Mouse (Mus musculus): ENCODE measurements around the gene Tgfbr3. TPM values are rescaled to one million over a fixed set of nuclear protein-coding genes. Genes with fewer than 3 reads are reported as not detected.

The Tgfbr3 gene
- total RNA-seq, 2 experiments from 2014 or later = 17.1 to 18.3 TPM

GRCm38 (mm10) chr5:107126561-107126960 is 162.9 kb downstream of the Tgfbr3 start:
- intact Hi-C loops (cut with DNase I) = no loop called here

GRCm38 (mm10) chr5:107125131-107125530 is 164.3 kb downstream of the Tgfbr3 start:
- intact Hi-C loops (cut with DNase I) = no loop called here
- DNase-seq = no peak

More at GRCm38 (mm10) chr5:107126561-107126960, 162.9 kb downstream of the Tgfbr3 start:
- DNase-seq = no peak

GRCm38 (mm10) chr5:107124531-107124930 is 164.9 kb downstream of the Tgfbr3 start:
- no peak for DNase-seq
- intact Hi-C loops (cut with DNase I) = no loop called here

GRCm38 (mm10) chr5:107122622-107123021 is 166.8 kb downstream of the Tgfbr3 start:
- intact Hi-C loops (cut with DNase I) = no loop called here

GRCm38 (mm10) chr5:107121086-107121485 is 168.3 kb downstream of the Tgfbr3 start:
- DNase-seq = no peak
- intact Hi-C loops (cut with DNase I) = no loop called here

More at GRCm38 (mm10) chr5:107122622-107123021, 166.8 kb downstream of the Tgfbr3 start:
- DNase-seq = no peak

DNA sequence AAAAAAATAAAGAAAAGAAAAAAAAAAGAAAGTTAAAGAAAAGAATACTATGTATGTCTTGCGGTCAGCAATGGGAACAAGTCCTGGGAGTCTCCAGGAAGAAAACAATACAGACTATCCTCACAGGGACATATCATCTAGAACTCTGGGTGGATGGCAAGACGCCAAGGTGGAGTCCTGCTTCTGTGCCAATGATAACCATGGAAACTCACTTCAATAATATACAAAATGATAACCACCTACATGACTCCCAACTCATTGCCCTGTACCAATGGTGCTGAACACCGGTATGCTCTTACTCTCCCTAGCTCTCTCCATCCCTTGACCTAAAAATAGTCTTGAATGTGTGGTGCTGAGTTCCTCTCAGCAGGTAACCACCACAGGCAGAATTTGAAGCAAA is 168.8 kb downstream of the Tgfbr3 start:
- intact Hi-C loops (cut with DNase I) = no loop called here
- DNase-seq = no peak

DNA sequence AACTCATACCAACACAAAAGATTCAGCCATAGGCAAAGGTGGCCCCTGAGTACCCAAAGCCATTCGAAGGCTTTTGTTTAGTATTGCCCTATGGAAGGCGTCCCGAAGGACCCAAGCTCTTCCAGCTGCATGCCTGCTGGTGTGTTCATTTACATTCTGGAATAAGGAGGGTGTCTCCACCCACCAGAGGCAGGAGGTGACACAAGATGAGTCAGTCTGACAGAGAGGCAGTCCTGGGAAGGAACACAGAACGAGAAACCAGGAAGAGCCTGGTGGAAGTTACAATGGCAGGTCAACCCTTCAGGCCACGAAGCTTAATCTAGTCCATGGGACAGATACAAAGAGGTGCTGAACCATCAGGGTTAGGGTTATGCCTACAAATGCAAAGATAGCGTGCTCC is 169.5 kb downstream of the Tgfbr3 start:
- intact Hi-C loops (cut with DNase I) = no loop called here
- DNase-seq = no peak

DNA sequence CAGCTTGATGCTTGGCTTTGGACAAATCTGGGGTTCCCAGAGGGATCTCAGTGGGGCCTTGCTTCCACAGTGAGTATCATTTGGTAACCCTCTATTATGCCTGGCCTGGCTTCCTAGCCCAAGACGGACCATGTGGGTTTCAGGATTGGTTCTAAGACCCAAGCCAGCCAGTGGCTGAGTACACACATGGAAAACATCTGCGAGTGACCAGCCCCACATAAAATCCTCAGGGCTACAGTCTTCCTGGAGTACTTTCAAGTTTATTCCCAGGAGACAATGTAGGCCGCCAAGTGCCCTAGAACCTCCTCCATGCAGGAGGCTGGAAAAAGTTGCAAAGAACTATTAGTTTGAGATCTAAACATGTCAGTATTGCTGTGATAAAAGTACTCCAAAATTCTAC is 172.6 kb downstream of the Tgfbr3 start:
- peak; percentile 47 to 75 for DNase-seq
- intact Hi-C loops (cut with DNase I) = no loop called here

DNA sequence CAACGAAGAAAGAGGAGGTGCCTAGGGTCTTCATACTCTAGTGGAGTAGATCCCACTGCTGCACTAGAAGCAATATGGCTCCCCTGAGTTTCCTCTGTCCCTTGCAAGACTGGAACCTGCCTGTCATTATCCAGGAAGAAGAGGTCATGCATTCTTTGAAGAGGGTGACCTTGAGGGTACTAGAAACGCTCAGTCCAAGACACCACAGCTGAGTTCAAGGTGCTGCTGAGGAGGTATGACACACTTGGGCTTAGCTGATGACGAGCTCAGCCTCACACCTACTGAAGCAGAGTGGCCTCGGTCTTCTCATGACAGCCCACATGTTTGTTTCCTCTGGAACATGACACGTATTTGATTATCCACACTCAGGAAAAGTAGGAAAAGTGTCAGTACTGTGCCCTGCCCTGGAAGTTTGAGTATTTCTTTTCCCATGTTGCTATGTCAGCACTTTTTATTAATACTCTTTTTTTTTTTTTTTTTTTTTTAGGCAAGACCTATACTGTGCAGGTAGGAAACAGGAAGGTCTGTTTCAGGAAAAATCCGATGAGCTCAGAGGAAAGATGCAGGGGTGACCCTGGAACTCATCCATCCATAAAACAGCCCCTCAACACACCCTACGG is 176.7 kb downstream of the Tgfbr3 start:
- intact Hi-C loops (cut with DNase I) = no loop called here
- DNase-seq = no peak

GRCm38 (mm10) chr5:107111802-107112201 is 177.6 kb downstream of the Tgfbr3 start:
- no peak for DNase-seq
- intact Hi-C loops (cut with DNase I) = no loop called here

DNA sequence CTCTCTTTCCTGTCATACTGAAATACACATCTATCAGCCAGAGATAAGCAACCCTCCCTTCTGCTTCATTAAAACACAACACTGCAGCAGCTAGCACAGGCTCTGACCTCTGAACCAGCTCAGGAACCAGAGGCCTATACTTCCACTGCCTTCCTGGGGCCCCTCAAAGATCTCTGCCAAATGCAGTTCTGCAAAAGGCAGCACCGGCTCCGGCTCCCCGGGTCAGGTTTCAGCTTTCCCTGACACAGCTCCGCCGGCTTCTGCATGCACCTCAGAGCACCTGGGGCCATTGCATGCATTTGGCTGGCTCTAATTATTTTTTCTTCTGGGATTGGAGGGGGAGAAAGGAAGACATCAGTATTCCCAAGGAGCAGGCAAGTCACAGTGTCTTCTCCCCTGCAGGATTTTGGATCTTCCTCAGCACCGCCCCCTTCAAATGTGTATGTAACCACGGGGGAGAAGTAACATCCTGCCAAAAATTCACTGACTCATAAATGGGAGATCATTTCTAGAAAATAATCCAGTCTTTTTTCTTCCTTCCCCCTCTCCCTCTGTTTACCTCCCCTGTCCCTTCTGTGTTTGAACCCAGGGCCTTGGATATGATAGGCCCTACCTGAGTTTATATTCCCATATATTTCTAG is 178.4 kb downstream of the Tgfbr3 start:
- no peak for DNase-seq
- intact Hi-C loops (cut with DNase I) = no loop called here

DNA sequence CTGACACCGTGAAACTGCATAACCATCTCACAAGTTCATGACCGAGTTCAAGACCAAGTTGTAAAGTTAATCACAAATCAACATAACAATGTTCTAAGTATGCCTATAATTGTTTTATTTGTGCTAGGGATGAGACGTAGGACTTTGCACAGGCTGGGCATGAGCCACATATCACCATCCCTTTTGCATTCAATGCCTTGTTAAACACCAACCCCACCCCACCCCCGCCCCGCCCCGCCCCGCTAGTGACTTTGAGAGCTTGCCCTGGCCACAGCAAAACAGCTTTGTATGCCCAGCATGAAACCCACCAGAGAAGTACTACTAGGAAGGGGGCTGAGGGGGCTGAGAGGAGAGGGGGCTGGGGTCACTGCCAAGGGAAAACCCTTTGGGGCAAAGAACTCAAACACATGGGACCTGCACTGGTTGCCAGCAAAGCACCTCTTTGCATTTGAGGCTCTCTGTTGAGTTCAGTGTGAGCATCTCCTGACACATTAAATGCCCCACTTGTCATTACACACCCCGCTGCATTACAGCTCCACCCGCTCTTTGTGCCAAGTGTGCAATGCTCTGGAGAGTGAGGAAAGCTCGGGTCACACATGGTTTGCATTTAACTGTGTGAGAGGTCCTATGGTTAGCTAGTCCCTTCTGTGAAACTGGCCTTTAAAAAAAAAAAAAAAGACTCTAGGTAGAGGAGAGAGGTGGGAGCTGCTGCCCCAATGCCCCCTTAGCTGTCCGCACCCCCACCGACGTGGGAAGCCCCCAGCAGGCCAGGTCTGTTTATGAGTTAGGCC is 179.1 kb downstream of the Tgfbr3 start:
- DNase-seq = no peak
- intact Hi-C loops (cut with DNase I) = no loop called here

DNA sequence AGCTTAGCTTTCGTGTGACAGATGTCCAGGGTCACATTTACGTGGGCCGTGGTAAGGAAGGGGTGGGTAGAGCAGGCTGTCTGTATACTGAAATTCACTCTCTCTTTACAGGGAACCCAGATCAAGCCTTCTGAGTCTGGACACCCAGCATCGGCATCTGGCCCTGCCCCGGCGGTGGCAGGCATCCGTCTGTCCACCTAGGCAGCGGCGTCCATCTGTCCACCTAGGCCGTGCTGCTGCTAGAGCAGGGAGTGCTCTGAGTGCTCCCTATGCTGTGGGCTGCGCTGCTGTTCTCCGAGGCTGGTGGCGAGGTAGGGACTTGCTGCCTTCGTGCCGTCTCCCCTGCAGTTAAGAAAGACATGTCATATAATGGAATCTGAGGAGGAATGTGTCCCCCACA is 180.0 kb downstream of the Tgfbr3 start:
- intact Hi-C loops (cut with DNase I) = no loop called here
- no peak for DNase-seq

- intact Hi-C loops (cut with DNase I) = no loop called here
- DNase-seq = peak in 1 of 2 experiments; percentile 8
Observed at GRCm38 (mm10) chr5:107106793-107107192, 182.6 kb downstream of the Tgfbr3 start.

DNA sequence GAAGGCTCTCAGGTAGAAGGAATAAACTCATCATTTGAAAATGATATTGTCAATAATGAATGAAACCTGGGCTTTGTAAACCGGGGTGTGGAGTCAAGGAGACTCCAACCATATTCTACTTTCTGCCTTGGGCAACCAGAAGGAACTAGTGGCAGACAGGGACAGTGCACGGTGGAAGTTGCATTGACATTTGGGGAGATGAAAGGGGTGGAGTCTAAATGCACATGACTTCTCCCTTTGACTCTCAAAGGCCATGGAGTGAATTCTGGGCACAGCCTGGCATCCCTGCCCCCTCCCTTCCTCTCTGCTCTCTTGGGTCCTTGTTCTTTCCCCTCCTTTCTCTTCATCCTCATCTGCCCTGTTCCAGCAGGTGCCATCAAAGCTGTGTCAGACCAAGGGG is 183.3 kb downstream of the Tgfbr3 start:
- DNase-seq = peak in 1 of 2 experiments; percentile 8
- intact Hi-C loops (cut with DNase I) = no loop called here

DNA sequence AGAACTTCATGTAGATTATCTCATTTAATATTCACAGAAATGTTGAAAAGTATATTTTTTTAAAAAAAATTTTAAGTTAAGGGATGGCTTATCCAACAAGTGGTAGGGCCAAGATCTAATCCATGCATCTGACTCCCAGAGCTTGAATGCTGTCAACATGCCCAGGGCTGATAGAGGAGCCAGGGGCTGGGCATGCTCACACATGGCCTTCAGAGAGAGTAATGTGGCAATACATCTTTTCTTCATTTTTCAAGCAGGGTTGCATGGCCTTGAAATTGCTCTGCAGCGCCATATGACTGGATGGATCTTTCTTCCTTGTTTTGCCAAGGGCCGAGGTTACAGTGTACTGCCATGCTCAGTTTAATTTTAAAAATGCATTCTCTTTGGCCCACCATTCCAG is 185.8 kb downstream of the Tgfbr3 start:
- intact Hi-C loops (cut with DNase I) = no loop called here
- DNase-seq = peak in 1 of 2 experiments; percentile 9

- DNase-seq = peak in 1 of 2 experiments; percentile 0
- intact Hi-C loops (cut with DNase I) = no loop called here
Observed at GRCm38 (mm10) chr5:107102916-107103315, 186.5 kb downstream of the Tgfbr3 start.

DNA sequence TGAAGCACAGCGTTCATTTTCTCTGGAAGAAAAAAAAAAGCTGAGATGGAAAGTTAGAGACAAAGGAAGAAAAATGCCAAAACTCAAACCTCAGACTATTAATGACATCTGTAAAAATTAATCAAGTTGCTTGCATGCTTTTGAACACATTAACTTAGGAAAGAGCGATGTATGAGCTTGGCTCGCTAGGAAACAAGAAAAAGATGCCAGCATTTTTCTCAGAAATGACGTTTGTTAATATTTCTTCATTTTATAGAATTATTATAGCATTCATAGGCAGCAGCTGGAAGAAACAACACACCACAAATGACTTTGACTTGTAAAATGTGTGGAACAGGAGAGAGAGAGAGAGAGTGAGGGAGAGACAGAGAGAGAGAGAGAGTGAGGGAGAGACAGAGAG is 187.7 kb downstream of the Tgfbr3 start:
- intact Hi-C loops (cut with DNase I) = no loop called here
- DNase-seq = no peak

- intact Hi-C loops (cut with DNase I) = no loop called here
- no peak for DNase-seq
Observed at GRCm38 (mm10) chr5:107101135-107101534, 188.3 kb downstream of the Tgfbr3 start.

GRCm38 (mm10) chr5:107099634-107100033 is 189.8 kb downstream of the Tgfbr3 start:
- intact Hi-C loops (cut with DNase I) = no loop called here
- DNase-seq = no peak

- intact Hi-C loops (cut with DNase I) = no loop called here
- DNase-seq = no peak
Observed at GRCm38 (mm10) chr5:107099076-107099475, 190.4 kb downstream of the Tgfbr3 start.

- intact Hi-C loops (cut with DNase I) = no loop called here
- no peak for DNase-seq
Observed at GRCm38 (mm10) chr5:107098007-107098406, 191.4 kb downstream of the Tgfbr3 start.
